Mouse (Mus musculus) CD4-positive, CD25-positive, alpha-beta regulatory T cell, adult 4 months (primary cell): ENCODE measurements around the gene Tnik. TPM values are rescaled to one million over a fixed set of nuclear protein-coding genes. Genes with fewer than 3 reads are reported as not detected.

ENCODE experiments used
- ATAC-seq: one replicate; pipeline ENCODE4 v1.8.0; 2017
- polyA plus RNA-seq, 2 experiments: library from polyadenylated mRNA; unstranded; fragments of 100-300 nt; shearing (Covaris generic); gene quantifications; one replicate each; pipeline ENCODE4 v1.2.1; 2017

The Tnik gene
- polyA plus RNA-seq, 2 experiments from 2014 or later, result 63.1 to 70.1 TPM

DNA sequence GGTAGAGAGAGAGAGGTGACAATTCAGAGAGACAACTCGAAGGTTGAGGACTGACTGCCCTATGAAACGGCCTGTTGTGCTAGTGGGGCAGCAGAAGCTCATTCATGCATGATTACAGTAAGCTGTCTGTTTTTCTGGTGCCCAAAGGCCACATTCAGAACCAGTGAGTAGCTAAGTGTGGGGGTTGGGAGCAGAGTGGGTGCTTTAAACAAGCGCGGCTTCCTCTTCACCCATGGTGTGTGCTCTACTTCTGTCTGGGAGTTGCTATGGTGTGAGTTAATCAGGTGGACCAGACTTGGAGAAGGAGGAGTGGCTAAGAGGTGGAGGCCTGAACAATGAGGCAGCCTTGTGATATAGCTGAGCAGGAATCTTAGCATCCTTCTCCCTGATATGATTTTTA is 2.2 kb downstream of the Tnik start:
- no peak for ATAC-seq

DNA sequence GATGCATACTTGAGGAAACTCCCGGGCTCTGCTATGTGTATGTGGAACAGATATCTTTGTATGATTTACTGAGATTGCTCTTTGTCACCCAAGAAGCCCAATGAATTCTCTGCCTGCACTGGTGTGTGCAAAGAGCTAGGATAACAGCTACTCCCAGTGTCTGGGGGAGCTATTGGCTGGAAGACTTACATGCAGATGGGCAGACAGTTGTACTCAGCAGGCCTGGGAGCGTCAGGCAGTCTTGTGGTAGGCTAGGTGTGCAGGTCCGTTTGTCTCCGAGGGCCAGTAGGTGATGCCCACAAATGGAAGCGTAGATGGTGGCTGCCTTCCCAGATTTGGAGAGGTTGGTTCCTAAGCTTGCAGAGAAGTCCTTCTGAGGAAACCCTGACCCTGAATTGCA is 2.6 kb downstream of the Tnik start:
- no peak for ATAC-seq

DNA sequence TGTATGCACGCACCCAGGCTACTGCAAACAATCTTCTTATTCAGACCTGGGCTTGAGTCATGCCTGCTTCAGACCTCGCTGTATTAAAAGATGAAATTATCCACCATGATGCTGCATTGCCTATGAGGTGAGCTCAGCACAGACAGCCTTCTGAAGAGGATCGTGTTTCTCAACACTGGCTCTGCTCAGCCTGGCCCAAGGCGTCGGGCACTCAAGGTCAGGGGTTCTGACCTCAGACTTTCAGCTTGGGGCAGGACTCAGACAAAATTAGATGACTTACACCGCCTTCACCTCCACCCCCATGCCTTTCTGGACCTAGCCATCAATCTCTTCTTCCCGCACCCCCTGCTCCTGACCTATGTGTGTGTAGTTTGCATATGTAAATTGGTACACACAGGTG is 4.2 kb downstream of the Tnik start:
- no peak for ATAC-seq

DNA sequence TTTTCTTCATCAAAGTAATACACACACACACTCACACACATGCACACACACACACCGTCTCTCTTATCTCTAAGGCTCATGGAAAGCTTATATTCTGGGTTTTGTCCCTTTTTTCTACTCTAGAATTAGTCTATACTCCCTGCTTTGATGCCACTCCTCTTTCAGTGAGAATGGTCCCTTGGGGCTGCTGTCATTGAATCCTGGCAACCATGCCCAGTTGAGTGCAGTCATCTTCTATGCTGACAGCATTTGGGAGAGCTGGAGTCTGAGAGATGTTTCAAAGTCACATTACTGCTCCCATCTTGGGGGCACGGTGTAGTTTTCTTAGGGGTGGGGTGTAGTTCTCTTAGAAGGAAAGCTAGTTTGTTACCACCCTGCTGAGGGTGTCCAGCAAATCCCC is 6.7 kb downstream of the Tnik start:
- no peak for ATAC-seq

DNA sequence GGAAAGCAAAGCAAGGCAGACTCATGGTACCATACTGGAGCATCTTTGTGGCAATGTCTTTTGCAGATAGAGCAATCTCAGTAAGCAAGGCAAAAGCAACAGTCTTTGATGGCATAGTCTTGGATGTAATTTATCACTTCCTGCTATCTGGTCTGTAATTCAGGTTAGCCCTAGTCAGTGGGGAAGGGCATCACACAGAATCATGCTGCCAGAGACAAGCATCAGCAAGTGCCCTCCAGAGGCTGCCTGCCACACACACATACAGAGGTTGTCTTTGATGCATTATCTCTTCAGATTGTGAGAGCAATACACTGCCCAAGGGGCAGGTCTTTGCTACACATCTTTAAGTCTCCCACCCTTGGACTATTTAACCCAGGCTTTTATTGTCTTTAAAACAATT is 8.9 kb downstream of the Tnik start:
- ATAC-seq, result peak; percentile 44

DNA sequence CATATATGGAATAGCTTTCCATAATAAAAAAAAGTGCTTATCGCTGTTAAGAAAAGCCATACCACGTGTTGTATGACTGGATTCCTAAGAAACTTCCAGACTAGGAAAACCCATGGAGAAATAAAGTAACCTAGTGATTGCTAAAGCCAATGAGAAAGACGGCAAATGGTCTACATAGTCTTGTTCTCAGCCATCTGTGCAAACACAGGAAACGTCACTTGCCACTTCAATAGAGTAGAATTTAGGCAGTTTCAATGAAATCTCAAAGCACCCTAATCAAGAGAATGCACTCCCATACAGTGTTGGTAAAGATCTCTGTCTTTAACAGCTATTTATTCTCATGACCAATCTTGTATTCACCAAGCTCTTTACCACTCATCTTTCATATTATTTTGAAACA is 11.7 kb downstream of the Tnik start:
- peak; percentile 56 for ATAC-seq

DNA sequence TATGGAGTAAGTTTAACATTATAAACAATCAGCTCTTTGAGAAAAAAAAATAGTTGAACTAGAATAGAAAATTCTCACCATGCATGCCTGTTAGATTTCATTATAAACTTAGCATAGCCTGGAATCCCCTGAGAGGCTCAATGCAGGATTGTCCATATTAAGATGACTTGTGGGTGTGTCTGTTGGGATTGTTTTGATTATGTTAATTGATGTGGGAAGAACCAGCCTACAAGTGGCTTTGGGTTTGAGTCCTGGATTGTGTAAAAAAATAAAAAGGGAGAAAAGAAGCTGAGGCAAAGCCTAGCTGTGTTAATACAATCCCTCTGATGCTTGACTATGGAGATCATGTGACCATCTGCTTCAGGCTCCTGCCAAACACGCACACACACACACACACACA is 26.7 kb downstream of the Tnik start:
- no peak for ATAC-seq

DNA sequence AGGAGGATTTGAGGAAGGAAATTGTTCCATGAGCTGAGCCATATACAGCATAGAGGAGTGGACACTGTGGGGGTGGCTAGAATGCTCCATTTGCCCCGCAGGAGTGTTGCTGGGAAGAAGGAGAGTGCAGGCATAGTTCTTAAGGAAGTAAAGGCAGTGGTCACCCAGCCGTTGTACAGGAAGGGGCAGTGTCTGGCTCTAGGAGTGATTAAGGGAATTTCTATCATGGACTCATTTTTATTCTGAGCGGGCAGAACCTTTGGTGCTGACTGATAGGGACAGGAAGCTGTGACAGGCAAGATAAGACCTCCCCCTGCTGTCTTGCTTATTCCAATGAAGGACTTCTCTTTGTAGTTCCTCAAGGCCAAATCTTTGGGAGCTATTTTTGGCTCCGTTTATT is 38.4 kb downstream of the Tnik start:
- ATAC-seq, result no peak

DNA sequence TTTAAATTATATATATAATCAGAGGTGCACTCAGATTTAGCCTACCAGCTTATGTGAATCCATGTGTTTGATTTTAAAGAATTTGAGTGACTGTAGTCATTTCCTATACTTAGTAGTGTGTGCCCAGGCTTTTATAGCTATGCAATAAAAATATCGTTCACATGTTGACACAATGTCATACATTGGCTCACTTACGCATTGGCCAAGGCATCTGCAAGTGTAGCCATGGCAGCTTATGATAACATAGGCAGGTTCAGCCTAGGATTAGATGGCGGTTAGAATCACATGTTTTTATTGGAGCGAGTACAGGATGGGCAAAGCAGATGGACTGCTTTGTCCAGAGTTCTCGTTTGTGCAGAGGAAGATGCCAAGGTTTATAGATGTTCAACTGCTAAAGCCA is 40.9 kb downstream of the Tnik start:
- ATAC-seq, result no peak

DNA sequence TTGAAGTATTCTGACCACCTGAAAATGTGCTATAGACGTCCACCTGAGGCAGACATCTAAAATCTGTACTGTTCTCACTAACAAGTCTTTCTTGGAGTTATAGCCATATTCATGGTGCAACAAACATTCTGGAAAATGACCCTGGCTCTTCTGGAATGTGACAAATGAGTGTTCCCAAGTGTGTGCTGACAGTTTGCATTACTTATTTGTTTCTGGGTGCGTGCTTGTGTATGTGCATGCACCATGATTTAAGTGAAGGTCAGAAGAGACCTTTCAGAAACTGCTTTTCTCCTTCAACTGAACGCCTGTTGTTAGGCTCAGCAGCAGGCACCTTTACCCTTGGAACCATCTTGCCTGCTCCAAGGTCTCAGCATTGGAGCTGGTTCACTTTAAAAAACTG is 43.8 kb downstream of the Tnik start:
- no peak for ATAC-seq

DNA sequence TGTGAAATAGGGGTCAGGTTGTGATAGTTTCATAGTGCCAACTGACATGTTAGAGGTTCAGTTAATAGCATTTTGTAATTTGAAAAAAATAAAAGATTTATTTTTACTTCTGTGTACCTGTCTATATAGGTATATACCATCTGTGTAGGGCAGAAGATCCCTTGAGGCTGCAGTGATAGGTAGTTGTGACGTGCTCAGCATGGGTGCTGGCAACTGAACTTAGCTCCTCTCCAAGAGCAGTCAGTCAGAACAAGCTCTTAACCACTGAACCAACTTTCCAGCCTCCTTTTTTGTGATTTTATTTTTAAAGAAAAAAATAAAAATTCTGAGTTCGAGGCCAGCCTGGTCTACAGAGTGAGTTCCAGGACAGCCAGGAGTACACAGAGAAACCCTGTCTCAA is 51.4 kb downstream of the Tnik start:
- no peak for ATAC-seq

DNA sequence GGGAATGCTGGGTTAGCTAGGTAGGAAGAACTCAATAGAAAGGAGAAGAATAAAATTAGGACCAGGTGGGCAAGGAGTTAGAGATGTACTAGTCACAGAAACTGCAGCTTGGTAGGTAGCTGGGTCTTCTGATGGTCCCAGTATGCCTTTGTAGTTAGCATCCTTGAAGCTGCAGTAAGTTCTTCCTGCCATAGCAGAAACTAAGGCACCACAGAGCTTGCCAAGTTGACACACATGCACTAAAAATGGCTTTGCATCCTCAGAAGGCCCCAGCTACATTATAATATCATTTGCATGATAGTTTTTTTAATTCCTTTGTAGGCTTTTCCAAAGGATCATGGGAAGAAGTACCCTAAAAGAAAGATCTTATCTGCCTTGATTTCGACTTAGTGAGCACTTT is 54.3 kb downstream of the Tnik start:
- ATAC-seq, result no peak

DNA sequence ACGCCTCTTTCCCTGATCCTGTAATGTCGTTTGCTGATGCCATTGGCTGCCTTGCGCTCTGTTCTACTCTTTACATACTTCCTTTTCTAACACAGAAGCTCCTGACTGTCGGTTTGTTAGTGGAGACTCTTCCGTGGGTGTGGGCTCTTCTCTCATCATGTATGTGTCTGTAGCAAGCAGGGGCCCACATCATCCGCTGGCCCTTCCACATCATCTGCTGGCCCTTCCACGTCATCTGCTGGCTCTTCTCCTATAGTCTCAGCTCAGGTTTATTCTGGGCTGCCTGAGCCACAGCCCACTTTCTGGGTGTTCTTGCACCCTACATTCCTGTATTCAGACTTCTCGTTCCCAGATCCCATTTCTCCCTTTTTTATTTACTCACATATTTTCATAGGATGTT is 58.6 kb downstream of the Tnik start:
- no peak for ATAC-seq

DNA sequence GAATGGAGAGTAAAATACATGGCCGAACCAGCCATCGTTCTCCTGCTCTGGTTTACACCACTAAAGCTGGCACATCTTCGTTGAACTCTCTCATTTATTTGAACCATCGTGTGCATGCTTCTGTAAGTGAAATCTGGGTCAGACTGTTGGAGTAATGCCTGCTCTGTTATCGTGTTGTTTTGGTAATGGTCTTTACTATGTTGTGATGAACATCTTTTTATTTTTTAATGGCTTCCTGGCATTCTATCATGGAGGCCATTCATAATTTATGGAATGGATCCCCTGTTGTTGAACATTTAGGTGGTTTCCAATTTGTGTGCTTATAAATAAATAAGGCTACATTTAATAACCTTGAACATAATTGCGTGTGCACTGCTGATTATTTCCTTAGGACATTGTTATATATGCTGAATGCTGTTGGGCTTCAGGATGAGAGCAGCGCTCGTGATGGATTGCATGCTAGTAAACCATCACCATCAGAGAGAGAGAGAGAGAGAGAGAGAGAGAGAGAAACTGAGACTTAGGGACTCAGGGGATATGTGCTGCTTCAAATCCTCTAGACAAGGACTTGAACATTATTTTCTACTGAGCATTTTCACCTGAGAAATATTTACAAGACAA is 62.7 kb downstream of the Tnik start:
- no peak for ATAC-seq

DNA sequence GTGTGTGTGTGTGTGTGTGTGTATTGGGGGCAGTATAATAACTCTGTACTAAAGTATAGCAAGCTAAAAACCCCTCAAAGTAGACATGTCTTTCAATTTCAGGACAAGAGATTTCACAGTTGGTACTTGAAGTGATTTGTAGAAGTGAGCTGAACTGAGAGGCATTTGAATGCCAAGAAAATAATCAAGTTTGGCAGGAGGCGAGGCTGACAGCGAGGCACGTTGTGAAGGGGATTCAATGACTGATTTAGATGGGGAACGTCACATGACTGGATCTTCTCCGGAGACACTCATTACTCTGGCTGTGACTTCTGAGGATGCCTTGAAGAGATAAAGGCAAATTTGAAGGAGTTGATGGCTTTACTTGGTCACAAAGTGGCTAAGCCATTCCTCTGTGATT is 69.3 kb downstream of the Tnik start:
- no peak for ATAC-seq

DNA sequence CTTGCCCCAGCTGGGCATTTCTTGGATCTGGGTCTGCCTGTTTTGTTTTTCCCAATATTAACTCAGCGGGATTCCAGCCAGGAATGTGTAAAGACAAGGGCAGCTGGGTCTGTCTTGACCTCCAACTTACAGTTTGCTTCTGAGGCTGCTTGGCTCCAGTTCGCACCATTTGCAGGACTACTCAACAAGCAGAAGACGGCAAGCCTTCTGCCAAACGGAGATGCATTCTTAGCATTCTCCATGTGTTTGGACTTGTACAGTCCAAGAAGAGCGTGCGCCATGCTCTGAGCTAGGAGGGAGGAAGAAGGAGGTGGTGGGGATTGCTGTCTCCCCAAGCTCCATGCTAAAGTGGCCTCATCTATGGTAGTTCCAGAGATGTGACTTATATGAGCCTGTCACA is 70.9 kb downstream of the Tnik start:
- ATAC-seq, result no peak

DNA sequence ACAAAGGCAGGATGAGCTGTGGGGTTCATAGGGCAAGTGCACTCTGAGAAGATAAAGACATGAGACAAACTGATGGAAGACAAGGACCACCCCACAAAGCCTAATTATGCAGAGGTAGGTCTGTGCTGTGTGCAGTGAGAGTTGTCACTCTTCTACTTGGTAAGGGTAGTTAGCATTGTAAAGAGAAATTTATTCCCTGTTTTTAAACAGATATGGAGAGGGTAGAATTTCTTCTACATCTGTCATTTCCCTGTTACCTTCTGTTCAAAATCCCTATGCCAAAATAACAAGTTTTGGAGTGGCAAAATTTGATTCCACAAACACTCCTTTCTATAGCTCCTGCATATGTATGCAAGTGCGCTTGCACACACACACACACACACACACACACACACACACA is 71.5 kb downstream of the Tnik start:
- no peak for ATAC-seq

DNA sequence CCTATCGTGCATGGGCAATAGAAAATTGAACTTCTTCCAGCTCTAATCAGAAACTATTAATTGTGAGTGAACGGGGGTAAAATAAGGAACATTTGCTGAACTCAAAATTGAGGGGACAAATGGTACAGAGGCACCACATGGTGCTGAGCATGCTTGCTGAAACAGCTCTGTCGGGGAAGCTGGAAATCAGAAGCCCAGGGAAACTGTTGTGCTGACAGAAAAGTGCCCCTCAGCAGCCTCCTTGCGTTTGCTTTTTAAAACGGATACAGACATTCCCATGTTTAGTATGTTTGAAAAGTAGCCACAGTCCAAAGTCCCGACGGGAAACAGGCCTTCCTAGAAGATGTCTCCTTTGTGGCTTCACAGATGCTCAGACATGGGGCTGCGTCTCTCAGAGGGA is 77.1 kb downstream of the Tnik start:
- no peak for ATAC-seq

DNA sequence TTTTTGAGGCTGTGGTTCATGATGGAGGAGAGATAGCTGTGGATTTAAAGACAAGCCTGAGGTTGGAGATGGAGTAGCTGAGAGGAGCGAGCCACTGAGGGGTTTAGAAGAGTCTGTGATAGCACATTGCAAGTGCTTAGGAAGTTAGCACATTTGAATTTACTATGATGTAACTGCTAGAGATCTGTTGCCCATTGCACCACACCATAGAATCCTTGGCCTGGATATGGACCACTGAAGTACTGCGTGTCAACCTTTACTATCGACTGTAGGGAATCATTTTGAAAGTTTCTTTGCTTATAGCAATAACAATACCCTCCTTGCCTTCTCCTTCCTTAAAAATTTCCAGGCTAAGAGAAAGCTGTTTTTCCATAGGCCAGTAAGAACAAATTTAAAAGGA is 80.2 kb downstream of the Tnik start:
- no peak for ATAC-seq

DNA sequence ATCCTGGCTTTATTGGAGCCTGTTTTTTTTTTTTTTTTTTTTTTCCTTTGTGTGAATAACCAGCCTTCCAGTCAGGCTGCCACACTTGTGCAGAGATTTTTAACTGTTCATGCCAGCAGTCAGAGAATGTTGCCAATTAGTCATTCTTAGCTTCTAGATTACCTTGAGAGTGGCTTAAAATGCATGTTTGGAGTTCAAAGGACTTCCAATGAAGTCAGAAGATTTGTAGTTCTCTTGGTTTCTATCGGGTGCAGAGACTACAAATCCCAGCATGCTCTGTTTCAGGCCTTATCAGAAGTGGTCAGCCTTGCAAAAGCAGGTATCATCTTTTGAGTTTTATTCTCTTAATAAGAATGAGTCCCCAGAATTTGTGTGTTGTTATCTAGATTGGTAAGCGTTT is 80.6 kb downstream of the Tnik start:
- no peak for ATAC-seq

DNA sequence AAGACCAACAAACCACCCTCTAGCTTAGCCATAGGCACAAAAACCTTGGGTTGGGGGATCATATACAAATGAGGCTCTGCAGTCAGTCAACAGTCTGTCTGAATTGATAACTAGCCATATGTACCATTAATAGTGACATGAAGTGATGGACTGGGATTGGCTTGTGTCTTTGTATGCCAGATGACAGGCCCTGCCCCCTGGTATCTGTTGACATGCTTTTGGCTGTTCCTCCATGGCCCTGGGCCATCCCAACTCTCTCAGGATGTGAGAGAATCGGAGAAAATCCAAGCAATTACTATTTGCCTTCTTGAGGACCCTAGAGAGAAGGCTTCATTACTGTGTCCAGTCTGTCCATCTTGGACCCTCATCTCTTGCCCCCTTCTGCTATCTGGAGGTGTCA is 82.4 kb downstream of the Tnik start:
- ATAC-seq, result no peak

DNA sequence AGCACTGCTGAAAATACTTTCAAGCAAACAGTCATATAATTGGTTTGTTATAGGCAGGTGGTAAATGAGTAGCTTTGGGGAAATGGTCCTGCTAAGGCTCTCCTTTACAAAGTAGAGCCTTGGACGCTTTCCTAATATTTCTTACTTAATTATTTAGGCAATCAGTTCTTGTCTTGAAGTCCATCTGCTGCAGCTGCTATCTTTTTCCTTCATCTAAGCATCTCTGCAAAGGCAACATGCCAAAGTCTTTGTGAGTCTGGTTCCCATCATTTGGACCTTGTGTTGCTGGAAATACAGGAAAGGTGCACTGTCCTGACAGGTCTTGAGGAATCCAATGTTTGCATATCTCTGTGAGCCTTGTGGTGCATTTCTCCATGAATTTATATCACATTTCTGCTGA is 82.9 kb downstream of the Tnik start:
- no peak for ATAC-seq

DNA sequence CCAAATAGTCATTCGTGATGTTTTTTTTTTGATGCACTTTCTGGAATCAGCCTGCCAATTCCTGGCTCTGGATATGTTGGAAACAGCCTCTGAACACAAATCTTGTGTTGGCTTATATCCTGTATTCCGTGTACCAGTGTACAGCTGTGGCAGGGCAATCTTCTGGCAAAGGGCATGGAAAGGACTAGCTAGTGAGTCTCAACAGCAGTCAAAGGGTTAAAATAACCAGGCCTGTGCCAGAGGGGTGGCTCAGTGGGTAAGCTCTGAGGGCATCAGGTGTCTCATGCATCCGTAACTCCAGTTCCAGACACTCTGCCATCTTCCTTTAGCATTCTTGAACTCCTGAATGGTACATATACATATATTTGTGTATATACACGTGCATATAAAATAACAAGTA is 83.5 kb downstream of the Tnik start:
- no peak for ATAC-seq

DNA sequence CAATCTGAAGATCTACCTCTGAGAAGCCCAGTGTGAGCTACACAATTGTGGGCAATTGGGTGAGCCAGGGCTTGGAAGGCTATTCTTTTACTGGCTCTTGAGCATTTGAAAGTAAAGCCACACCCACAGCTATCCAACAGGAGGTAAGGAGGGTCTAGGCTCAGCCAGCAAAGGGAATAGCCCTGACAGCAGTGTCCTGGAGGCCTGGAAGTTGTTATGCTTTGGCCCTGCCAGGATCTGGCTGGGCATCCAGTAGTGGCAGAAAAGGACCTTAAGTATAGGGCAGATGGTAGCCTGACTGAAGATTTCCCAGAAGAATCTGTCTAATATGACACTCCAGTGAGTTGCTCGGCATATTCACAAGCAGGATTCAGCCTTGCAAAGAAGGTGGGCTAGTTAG is 85.7 kb downstream of the Tnik start:
- no peak for ATAC-seq

DNA sequence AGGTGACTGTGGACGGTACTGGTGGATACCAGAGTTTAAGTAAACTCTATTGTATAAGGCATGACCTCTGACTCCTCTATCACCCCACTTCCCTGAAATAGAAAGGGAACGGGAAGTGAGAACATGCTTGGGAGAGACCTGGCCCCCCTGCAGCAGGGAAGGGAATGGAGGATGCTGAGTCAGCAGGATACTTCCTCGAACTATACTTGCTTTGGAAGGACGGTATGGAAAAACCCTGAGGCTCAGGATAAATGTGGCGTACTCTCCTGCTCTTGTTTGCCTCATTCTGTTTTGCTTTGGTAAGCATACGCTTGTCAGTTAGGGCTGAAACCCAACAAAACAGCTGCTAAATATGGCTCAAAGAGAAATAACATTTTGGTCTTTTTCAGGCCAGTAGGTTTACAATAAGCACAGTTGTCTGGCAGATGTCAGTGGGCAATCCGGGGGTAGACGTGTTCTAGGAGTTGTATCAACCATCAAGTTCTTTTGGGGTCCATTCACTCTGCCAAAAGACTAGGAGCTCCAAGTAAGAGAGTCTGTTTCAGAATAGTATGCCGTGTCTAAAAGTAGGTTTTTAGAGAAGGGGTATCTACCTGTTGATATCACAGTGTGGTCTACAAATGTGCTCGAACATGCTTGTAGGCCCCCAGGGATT is 87.3 kb downstream of the Tnik start:
- no peak for ATAC-seq
